Mouse (Mus musculus): Measurements from ENCODE around the gene Mrps5. TPM values are rescaled to one million over a fixed set of nuclear protein-coding genes. Genes with fewer than 3 reads are reported as not detected.
"Not testable (repeated sequence)": the region's sequence is repeated elsewhere in the genome, so short reads cannot be mapped to it uniquely, and the experiment has no call there.

Gene Mrps5
- polyA plus RNA-seq, 1 experiment = 238 TPM

- H3K27ac ChIP-seq (replicated peaks; ENCODE audit: low read depth, low read length) = no peak overlapping the region
- no peak overlapping the region for H3K4me3 ChIP-seq (ENCODE audit: insufficient read depth, low read depth, low read length)
- peaks cover 2% of the 10 kb centered on the region; the same call in 1 of the 2 replicates for H3K4me1 ChIP-seq (ENCODE audit: control insufficient read depth, insufficient read depth, insufficient read length, low read length)
These were observed 3.8 kb downstream of the Mrps5 start for GRCm38 (mm10) chr2:127590840-127591239.

DNA sequence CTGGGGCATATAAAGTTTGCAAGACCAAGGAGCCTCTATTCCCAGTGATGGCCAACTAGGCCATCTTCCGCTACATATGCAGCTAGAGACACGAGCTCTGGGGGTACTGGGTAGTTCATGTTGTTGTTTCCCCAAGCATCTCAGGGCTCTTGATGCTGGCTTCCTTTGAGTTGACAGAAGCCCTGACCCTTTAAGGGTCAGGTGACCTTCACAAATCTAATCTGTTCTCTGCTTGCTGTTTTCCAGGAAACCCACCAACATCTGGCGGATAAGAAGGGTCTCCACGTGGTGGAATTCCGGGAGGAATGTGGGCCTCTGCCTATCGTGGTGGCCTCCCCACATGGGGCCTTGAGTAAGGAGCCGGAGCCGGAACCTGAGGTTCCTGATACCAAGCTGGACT, 16.4 kb downstream of the Mrps5 start:
- H3K4me1 ChIP-seq (ENCODE audit: control insufficient read depth, insufficient read depth, insufficient read length, low read length); H3K27ac ChIP-seq (replicated peaks; ENCODE audit: low read depth, low read length); H3K4me3 ChIP-seq (ENCODE audit: insufficient read depth, low read depth, low read length): not testable (repeated sequence)

DNA sequence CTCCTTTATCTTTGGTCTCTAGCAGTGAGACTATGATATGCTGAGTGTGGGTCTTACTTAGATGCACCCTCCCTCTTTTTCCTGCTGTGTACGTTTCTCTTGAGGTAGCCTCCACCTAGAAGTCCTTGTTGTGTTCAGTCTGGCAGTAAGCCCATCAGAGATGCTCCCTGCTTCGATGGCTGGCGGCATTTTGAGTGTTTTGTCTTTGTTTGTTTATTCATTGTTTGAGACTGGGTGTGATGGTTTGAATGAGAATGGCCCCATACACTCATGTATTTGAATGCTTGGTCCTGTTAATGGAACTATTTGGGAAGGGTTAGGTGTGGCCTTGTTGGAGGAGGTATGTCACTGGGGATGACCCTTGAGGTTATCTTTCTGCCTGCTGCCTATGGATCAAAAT, 18.2 kb downstream of the Mrps5 start:
- no peak overlapping the region for H3K27ac ChIP-seq (replicated peaks; ENCODE audit: low read depth, low read length)
- no peaks in the 10 kb centered on the region for H3K4me1 ChIP-seq (ENCODE audit: control insufficient read depth, insufficient read depth, insufficient read length, low read length)
- H3K4me3 ChIP-seq (ENCODE audit: insufficient read depth, low read depth, low read length) = no peak overlapping the region

GRCm38 (mm10) chr2:127608234-127608633, 21.2 kb downstream of the Mrps5 start:
- Histone ChIP-seq H3K4me3 (ENCODE audit: insufficient read depth, low read depth, low read length) (no peak overlapping the region), H3K4me1 (ENCODE audit: control insufficient read depth, insufficient read depth, insufficient read length, low read length) (no peaks in the 10 kb centered on the region), H3K27ac (replicated peaks; ENCODE audit: low read depth, low read length) (no peak overlapping the region)

- H3K4me1 ChIP-seq (ENCODE audit: control insufficient read depth, insufficient read depth, insufficient read length, low read length) = no peaks in the 10 kb centered on the region
- no peak overlapping the region for H3K27ac ChIP-seq (replicated peaks; ENCODE audit: low read depth, low read length)
- H3K4me3 ChIP-seq (ENCODE audit: insufficient read depth, low read depth, low read length) = no peak overlapping the region
These were observed 22.0 kb downstream of the Mrps5 start for GRCm38 (mm10) chr2:127608986-127609385.

- Histone ChIP-seq H3K27ac (replicated peaks; ENCODE audit: low read depth, low read length) (no peak overlapping the region), H3K4me3 (ENCODE audit: insufficient read depth, low read depth, low read length) (no peak overlapping the region)
These were observed 24.4 kb downstream of the Mrps5 start for GRCm38 (mm10) chr2:127611386-127611785.

DNA sequence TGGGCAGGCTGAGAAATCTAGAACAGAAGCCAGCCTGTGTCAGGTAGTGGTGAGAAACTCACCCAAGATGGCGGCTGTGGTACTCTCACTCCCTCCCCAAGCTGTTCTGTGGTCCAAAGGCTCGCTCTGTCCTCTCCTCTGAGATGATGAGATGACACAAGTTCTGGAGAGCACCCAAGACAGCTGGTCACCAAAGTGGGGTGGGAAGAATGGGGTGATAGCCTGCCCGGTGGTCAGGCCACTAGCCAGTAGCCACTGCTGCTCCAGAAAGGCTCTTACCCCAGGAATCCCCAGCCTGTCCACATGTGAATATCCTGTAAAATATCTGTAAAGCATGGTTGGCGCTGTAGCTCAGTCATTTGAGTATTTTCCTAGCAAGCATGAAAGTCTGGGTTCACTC, 25.3 kb downstream of the Mrps5 start:
- Histone ChIP-seq H3K4me3 (ENCODE audit: insufficient read depth, low read depth, low read length) (no peak overlapping the region), H3K27ac (replicated peaks; ENCODE audit: low read depth, low read length) (no peak overlapping the region), H3K4me1 (ENCODE audit: control insufficient read depth, insufficient read depth, insufficient read length, low read length) (no peaks in the 10 kb centered on the region)

More at GRCm38 (mm10) chr2:127611386-127611785, 24.4 kb downstream of the Mrps5 start:
- H3K4me1 ChIP-seq (ENCODE audit: control insufficient read depth, insufficient read depth, insufficient read length, low read length) = no peaks in the 10 kb centered on the region

GRCm38 (mm10) chr2:127619311-127619710, 32.3 kb downstream of the Mrps5 start:
- no peak overlapping the region for H3K4me3 ChIP-seq (ENCODE audit: insufficient read depth, low read depth, low read length)
- H3K27ac ChIP-seq (replicated peaks; ENCODE audit: low read depth, low read length) = no peak overlapping the region
- H3K4me1 ChIP-seq (ENCODE audit: control insufficient read depth, insufficient read depth, insufficient read length, low read length) = no peaks in the 10 kb centered on the region

GRCm38 (mm10) chr2:127622065-127622464, 35.0 kb downstream of the Mrps5 start:
- Histone ChIP-seq H3K4me3 (ENCODE audit: insufficient read depth, low read depth, low read length) (no peak overlapping the region), H3K4me1 (ENCODE audit: control insufficient read depth, insufficient read depth, insufficient read length, low read length) (no peaks in the 10 kb centered on the region), H3K27ac (replicated peaks; ENCODE audit: low read depth, low read length) (no peak overlapping the region)

DNA sequence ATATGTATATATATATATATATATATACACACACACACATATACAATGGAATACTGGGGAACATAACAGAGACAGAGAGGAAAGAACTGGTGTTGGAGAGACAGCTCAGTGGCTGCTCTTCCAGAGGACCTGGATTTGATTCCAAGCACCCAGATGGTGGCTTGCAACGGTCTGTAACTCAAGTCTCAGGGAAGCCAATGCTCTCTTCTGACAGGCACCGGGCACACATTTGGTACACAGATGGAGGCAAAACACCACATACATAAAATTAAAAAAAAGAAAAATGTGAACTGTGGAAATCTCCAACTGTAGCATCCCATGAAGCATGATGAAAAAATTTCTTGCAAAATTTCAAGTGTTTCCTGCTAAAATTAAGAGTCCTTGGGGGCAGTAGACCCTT, 37.8 kb downstream of the Mrps5 start:
- H3K27ac ChIP-seq (replicated peaks; ENCODE audit: low read depth, low read length) = no peak overlapping the region
- H3K4me3 ChIP-seq (ENCODE audit: insufficient read depth, low read depth, low read length) = no peak overlapping the region
- no peaks in the 10 kb centered on the region for H3K4me1 ChIP-seq (ENCODE audit: control insufficient read depth, insufficient read depth, insufficient read length, low read length)

DNA sequence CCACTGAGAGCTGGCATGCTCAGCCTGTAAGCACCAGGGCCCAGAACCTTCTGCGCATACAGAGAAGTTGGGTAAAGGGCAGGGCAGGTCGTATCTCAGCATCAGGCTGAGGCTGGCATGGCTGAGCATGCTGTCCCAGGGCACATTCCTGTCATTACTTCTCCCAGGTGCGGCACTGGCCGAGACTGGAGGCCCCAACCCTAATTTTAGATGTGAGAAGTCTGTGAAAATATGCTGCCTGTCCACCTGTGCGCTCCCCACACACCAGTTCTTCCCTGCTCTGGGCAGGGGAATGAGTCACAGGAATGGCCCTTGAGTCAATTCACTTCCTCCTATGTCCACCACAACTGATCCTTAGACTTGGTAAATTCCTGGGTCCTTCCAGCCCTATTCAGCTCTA, 38.6 kb downstream of the Mrps5 start:
- H3K4me1 ChIP-seq (ENCODE audit: control insufficient read depth, insufficient read depth, insufficient read length, low read length) = no peaks in the 10 kb centered on the region
- no peak overlapping the region for H3K4me3 ChIP-seq (ENCODE audit: insufficient read depth, low read depth, low read length)
- no peak overlapping the region for H3K27ac ChIP-seq (replicated peaks; ENCODE audit: low read depth, low read length)

GRCm38 (mm10) chr2:127627354-127627753, 40.3 kb downstream of the Mrps5 start:
- no peaks in the 10 kb centered on the region for H3K4me1 ChIP-seq (ENCODE audit: control insufficient read depth, insufficient read depth, insufficient read length, low read length)
- H3K4me3 ChIP-seq (ENCODE audit: insufficient read depth, low read depth, low read length) = no peak overlapping the region
- H3K27ac ChIP-seq (replicated peaks; ENCODE audit: low read depth, low read length) = no peak overlapping the region

GRCm38 (mm10) chr2:127627990-127628570, 41.1 kb downstream of the Mrps5 start:
- Histone ChIP-seq H3K4me1 (ENCODE audit: control insufficient read depth, insufficient read depth, insufficient read length, low read length) (no peaks in the 10 kb centered on the region), H3K27ac (replicated peaks; ENCODE audit: low read depth, low read length) (no peak overlapping the region)

DNA sequence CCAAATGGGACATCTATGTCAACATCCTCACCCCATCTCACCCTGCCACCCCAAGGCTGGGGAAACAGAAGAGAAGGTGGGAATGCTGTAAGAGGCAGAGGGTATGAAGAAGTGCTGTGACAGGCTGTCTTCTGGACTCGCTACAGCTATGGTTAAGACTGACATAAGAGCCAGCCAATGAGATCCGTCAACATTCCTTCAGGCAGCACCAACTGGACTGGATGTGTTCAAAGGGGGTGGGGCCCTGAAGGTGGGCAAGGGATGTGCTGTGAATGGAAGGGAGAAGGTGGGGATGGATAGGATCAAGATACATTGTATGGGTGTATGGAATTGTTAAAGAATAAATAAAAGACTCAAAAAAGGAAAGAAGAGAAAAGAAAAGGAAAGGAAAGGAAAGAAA, 45.6 kb downstream of the Mrps5 start:
- Histone ChIP-seq H3K4me3 (ENCODE audit: insufficient read depth, low read depth, low read length) (no peak overlapping the region), H3K27ac (replicated peaks; ENCODE audit: low read depth, low read length) (no peak overlapping the region), H3K4me1 (ENCODE audit: control insufficient read depth, insufficient read depth, insufficient read length, low read length) (no peaks in the 10 kb centered on the region)

More at GRCm38 (mm10) chr2:127627990-127628570, 41.1 kb downstream of the Mrps5 start:
- no peak overlapping the region for H3K4me3 ChIP-seq (ENCODE audit: insufficient read depth, low read depth, low read length)

DNA sequence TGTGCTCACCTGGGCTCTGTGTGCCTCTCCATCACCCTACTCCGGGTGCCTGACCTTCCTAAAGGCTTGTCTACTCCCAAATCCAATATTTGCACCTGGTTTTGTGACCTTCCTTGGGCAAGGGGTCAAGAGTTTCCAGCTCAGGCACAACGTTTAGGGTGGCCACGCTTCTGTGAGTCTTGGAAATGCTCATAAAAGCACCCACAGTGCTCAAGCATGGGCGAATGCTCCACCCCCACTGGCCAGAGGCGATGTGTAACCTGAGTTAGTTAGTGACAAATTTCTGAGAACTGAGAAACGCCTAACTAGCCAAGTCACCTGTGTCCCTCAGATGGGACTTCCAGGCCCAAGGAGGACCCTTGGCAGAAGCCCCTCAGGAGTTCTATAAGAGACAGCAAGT, 48.6 kb downstream of the Mrps5 start:
- H3K4me1 ChIP-seq (ENCODE audit: control insufficient read depth, insufficient read depth, insufficient read length, low read length) = no peaks in the 10 kb centered on the region
- no peak overlapping the region for H3K27ac ChIP-seq (replicated peaks; ENCODE audit: low read depth, low read length)
- no peak overlapping the region for H3K4me3 ChIP-seq (ENCODE audit: insufficient read depth, low read depth, low read length)

DNA sequence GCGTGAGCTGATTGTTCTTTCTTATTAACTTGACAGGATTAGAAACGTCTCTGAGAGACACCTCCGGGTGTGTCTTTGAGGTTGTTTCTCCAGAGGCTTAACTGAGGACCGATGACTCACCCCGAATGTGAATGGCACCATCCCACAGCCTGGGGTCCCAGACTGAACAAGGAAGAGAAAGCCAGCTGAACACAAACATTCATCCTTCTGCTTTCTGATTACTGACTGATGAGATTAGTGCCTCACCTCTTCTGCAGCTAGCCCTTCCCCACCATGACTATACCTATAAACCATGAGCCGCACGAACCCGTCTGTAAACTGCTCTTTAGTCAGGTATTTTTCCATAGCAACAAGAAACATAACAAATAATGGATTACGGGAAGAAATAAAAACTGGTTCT, 52.0 kb downstream of the Mrps5 start:
- Histone ChIP-seq H3K27ac (replicated peaks; ENCODE audit: low read depth, low read length) (no peak overlapping the region), H3K4me1 (ENCODE audit: control insufficient read depth, insufficient read depth, insufficient read length, low read length) (no peaks in the 10 kb centered on the region), H3K4me3 (ENCODE audit: insufficient read depth, low read depth, low read length) (no peak overlapping the region)
